Mouse (Mus musculus) 3T3-L1 (cell line): ENCODE data around the gene Depdc1b.

Experiments used
- DNase-seq: peaks from one replicate; pipeline ENCODE4 v3.0.0-alpha.2; 2015; ENCODE audit warnings: low read depth, low spot score

The Depdc1b gene

DNA sequence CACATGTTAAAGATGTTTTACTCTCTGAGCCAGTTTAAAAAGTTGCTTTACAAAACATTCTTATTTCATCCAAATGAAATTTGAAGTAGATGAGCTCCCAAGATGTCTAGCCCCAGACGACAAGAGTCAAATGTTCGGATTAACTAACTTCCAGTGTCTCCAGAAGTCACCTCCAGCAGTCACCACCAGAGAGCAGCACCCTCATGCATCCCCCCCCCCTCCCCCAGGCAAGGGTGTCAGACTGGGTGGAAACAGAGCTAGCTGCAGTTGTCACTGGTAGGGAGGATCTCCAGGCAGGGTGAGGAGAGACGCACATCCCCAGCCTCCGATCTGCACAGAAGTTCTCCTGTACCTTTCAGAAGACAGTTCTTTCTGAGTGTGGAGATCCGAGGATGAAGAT is 37.6 kb downstream of the Depdc1b start:
- no peak for DNase-seq

DNA sequence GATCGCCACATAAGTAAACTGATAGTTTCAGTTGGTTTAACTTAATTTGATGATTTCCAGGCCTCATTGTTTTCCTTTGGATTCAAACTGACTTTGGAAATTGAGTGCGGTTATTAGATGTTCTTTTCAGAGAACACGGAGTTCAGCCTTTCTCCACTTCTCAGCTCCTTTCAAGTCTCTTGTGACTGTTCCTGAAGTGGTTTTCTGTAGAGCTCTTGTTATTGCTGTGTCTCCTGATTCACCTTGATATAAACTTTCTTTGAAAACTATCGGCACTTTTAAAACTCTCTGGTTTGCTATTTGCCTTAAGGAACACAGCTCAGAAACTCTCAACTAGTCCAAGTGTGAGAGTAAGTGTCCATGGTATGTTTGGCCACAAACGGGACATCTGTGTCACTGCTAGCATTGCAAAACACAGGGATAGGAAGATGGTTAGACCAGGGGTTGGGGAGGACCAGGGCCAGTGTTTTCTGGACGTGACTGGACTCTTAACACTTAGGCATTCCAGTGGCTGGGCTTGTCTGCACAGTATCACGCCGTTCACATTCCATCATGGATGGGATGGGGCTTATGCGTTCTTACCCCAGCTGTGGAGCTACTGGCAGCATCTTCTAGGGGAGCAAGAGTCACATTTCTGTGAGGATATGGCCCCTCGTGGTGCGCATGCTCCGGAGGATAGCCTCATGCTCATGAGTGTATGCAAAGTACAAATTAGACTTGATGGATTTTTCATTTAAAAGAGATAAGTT is 38.8 kb downstream of the Depdc1b start:
- no peak for DNase-seq

DNA sequence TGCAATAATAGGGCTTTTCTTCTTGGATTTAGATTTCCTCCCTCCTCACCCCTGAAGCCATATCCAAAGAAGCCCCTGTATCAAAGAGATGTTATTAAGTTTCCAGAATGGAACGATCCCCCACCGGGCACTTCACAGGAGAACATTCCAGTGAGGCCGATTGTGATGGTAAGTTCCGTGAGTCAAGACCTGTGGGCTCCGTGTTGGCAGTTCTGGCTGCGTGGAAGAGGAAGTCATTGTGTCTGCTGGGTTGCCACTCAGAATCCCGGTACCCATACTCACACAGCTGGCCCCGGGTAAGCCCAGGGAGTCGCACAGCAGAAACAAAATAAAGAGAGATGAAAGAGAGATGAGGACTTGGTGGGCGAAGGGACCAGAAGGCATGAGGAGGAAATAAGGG is 41.2 kb downstream of the Depdc1b start:
- DNase-seq, result no peak

DNA sequence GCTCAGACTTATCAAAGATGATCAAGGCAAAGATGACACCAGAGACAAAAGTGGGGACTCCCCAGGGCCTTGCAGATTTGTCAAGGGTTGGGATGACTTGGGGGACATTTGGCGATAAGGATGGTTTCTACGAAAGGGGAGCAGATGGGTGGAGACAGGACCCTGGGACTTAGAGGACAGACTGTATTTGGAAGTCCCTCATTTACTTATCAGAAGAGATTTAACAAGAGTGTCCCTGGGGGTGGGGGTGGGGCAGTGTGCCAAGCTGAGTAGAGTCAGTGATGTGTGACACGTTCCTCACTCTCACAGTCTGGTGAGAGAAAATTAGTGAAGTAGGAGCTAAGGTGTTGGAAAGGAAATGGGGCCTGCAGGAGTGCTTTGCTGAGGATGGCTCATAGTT is 42.1 kb downstream of the Depdc1b start:
- no peak for DNase-seq

DNA sequence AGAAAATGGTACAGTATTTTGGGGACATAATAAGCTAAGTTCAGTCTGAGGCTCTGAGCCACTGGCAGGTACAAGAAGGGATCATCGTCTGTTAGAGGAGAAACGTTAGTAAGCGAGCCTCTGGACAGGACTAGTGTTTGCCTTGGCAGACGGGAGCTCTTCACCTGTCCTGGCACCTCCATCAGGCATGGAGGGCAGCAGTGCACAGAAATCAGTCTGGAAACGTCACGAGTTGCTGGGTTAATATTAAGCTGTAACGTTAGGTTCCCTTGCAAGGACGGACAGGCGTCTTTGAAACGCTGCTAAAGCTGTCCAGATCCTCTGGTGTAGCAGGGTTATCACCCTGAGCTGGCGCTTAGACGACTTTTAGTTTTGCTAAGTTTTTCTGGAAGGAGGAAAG is 51.4 kb downstream of the Depdc1b start:
- no peak for DNase-seq

DNA sequence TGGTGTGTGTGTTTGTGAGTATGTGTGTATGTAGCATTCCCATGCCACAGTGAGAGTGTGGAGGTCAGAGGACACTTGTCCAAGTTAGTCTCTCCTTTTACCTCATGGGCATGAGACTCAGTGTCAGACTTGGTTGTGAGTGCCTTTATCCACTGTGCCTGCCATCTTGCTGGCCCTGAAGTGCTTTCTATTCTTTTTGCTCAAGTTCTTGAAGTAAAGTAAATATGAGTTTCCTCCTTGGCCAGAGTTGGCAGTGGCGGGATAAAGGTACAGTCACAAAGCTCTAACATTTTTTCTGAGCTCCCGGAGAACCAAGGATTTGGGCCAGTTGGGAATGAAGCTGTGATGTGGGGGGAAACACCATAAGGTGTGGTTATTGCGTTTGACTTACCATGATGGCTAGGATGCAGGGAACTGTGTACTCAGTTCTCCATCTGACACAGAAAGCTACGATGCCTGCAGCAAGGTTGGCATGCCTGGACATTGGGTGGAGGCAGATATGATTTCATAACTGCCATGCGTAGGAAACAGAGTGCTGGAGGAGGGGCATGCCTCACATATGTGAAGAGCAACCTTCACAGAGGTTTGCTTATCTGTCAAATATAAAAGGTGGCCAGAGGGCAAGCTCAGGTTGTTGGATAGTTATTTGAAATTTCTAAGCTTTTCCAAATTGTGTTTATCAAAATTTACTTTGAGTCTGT is 54.3 kb downstream of the Depdc1b start:
- DNase-seq, result no peak

DNA sequence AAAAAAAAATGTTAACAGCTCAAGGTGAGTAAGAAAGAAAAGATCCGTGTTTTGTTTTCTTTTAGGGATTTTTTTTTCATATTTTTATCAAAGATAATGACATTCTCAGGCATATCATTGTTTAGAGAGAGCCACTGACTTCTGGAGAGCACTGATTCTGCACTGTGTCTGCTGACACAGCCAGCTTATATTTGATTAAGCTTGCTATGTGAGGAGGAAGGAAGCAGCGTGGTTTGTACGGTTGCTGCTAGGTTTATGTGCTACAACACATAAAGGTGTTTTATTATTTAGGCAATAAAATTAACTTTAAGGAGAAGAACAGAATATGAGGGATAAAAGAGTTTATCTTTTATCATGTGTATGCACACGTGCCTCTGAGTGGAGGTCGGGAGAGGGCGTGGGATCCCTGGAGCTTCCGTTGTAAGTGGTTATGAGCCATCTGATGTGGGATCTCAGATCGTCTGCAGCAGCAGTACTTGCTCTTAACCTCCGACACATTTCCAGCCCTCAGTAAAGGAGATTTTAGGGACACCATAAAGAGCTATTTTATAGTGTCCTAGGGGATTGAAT is 55.3 kb downstream of the Depdc1b start:
- DNase-seq, result no peak

DNA sequence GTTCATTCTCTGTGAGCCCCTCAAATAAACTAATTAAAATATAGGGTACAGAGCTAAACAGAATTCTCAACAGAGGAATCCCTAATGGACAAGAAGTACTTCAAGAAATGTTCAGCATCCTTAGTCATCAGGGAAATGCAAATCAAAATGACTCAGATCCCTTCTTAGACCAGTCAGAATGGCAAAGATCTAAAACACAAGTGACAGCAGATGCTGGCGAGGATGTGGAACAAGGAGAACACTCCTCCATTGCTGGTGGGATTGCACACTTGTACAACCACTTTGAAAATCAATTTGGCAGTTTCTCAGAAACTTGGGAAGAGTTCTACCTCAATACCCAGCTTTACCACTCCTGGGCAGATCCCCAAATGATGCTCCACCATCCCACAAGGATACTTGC is 57.1 kb downstream of the Depdc1b start:
- peak; percentile 21 for DNase-seq

DNA sequence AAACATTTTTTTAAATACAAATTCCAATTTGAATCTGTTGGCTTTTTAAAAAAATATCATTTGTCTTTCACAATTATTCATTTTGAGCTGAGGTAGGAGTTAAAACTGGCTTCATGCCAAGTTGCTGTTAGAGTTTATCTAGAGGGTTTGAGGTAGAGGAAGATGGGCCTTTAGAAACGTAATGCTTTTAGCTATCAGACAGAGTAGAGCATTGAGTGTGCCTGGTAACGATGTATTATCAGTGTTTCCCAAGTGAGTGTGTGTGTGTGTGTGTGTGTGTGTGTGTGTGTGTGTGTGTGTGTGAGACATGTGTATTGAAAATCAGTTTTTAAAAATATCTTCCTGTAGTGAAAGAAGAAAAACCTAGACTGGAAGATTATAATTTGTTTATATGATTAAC is 60.5 kb downstream of the Depdc1b start:
- DNase-seq, result no peak

DNA sequence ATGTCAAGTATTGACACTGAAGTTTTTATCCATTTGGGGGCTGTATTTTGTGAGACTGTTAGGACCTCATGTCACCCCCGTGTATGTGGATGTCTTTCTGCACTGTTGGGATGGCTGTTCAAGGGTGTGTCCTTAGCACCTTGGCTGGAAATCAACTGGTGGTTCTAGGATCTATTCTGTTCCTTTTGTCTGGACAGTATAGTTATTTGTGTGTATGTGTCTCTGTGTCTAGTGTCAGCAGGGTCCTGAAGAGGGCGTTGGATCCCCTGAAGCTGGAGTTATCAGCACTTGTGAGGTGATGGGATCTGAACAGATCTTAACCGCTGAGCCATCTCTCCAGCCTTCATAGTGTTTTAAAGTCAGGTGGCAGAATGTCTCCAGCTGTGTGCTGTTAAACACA is 65.0 kb downstream of the Depdc1b start:
- DNase-seq, result no peak

DNA sequence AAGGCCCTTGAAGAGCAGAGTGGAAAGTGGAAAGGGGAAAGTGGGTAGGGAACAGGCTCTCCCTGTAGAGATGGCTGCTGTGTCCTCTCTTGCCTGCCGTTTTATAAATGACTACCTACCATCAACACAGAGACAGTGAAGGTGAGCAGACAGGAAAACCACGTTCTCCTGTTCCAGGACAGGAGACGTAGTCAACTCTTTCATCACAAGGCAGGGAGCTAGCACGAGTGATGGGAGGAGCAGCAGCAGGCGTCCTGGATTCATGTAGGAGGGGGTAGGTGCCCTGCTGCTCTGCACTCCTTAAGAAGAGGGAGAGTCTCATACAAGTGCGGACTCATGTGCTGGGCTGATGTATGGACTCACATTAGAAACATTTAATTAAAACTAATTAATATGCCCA is 66.9 kb downstream of the Depdc1b start:
- no peak for DNase-seq

DNA sequence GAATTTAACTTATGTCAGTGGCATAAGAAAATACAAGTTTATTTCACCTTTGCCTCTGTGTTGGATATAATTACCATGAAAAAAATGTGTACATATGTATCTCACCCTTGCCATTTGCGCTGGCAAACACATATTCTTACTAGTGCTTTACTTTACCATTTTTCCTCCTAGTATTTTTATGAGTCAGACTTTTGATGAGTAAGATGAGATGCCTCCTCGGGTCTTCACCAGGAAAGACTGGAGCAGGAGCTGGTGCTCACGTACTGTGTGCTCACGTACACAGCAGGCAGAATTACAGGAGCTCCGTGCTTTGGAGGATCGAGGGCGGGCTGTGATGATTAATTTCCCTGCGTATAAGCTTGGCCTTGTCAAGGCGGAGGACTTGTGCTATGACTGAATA is 69.9 kb downstream of the Depdc1b start:
- peak; percentile 15 for DNase-seq

DNA sequence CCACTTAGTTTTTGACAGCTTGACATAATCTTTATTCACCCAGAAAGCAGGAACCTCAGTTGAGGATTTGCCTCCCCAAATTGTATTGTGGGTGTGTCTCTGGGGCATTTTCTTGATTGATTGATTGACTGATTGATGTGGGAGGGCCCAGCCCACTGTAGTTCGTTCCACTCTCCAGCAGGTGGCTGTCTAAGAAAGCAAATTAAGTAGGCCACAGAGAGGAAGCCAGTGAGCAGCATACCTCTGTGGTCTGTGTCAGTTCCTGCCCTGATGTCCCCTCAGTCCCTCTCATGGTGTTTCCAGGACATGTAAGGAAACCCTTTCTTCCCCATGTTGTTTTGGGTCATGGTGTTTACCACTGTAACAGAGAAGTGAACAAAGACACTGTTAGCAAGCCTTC is 74.4 kb downstream of the Depdc1b start:
- peak; percentile 59 for DNase-seq

DNA sequence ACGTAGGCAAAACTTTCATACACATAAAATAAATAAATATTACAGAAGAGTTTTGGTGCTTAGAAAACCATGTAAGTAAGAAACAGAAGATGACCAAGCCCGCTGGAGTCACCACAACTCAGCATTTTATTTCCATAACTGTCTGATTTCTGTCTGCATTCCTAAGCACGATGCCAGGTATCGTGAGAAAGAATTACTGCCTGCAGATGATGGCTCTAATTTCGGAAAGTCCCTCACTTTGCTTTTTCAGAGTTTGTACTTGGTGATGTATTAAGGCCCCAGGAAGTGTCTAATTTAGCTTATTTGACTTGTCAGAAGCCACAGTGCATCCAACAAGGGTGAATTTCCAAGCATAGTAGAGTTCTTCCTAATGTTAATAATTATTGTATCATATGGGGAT is 87.1 kb downstream of the Depdc1b start:
- DNase-seq, result peak; percentile 6

DNA sequence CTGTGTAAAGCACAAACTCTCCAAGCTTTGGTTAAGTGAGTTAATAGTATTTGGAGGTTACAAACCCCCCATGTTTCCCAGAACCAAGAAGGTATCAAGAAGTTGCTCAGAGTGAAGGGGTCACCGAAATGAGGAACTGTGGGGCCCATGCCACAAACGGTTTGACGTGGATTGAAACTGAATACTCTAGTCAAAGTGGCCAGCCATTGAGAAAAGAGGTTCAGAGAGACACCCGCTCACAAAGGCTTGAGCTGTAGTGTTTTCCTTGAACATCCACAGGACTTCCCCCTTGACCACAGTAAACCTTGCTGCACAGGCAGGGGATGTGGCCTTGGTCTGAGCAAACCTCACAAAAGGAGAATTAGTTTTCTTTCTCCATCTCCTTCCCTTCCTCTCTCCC is 88.2 kb downstream of the Depdc1b start:
- DNase-seq, result no peak

DNA sequence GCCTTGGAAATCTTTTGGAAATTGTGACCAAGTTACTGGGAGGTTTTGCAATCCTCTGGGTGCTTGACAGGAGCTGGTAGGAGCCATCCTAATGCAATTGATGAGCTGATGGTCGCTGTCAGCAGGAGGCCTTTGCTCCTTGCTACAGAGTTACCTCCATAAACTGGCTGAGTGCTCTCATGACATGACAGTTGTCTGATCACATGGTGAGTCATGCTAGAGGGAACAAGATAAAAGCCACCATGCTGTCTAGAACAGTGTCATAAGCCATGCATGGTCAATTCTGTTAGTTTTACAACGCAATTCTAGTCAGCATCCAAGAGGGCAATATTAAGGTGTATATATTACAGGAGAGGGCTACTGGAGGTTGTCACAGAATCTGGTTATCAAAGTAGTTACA is 99.3 kb downstream of the Depdc1b start:
- DNase-seq, result no peak

DNA sequence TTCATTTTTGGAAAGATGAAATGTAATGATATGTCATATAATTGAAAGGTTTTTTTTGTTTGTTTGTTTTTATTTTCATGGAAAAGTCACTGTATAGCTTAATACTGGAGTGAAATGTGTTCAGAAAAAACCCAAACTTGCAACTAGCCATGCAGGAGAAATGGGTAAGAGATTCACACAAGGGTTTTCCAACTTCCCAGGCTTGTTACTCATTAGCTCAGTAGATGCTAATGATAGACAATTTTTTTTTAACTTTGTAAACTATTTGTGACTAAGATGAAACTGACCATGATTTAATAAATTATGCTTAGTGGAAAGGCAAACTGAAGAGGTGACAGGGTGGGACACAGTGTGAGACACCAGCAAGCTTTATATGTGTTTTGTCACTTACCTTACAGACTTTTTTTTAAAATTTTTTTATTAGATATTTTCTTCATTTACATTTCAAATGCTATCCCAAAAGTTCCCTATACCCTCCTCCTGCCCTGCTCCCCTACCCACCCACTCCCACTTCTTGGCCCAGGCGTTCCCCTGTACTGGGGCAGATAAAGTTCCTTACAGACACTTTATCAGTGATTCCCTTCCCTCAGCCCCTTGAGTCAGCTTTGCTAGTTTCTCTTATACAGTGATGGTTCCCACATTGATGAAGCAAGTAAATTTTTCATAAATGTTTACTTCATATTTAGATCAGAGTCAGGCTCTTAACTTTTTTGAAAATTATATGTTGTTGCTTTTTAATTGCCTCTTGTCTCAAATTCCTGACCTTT is 102.8 kb downstream of the Depdc1b start:
- no peak for DNase-seq

DNA sequence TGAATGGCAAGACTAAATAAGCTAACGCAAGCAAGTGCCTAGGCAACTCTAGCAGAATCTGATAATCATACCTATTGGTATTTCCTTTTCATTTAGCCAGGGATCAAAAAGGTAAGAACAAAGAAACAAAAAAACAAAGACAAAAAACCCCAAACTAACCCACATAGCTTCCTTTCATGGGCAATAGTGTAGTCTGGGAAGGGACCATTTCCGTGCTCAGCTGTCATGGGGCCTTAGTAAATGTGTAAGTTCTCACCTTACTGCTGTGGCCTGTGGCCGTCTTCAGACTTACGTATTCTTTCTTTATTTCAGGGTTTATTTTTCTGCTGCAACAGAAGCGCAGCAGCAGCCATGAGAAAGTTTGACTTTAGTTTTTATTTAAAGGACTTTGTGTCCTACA is 110.2 kb downstream of the Depdc1b start:
- no peak for DNase-seq

DNA sequence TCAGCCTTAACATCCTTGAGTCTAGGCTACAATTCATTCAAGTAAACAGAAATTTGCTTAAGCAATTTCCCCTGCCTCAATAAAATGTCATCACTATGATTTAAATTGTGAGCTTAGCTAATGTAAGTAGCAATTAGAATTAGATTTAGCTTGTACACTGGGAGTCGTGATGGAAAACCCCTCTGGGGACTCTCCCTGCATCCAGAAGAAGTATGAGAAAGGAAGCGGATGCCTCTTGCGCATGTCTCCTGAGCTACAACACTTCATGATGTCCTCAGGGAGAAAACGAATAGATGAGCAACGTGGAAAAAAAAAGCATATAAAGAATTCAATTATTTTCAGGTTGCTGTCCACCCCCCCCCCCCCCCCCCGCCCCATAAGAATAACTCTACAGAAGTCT is 112.7 kb downstream of the Depdc1b start:
- DNase-seq, result no peak

DNA sequence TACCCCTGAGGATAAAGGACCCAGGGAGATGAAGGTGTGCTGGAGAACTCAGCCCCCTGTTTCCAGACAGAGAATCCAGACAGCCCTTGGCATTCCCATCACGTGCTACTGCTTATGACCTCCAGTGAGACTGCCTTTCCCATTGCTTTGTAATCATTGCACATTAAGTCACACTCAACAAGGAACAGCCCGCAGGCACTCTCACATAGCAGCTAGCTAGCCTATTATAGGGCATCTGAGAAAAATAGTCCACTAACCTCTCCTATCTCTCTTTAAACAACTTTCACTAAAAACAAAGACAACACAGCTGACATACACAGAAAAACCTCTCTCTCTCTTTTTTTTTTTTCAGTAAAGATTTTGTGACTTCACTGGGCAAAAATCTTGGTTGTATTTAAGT is 113.5 kb downstream of the Depdc1b start:
- DNase-seq, result no peak

DNA sequence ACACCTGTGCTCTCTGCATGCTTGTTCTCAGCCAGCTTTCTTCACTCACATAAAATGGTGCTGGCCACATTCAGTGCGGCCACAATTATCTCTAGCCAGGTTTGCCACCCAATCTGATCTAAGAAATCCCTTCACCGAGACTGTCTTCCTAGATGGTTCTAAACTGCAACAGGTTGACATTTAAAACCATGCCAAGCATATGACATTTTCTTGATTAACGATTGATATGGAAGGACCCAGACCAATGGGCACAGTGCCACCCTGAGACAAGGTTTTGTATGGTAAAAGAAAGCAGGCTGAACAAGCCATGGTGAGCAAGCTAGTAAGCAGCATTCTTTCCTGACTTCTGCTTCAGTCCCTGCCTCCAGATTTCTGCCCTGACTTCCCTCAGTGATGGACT is 115.6 kb downstream of the Depdc1b start:
- DNase-seq, result no peak

DNA sequence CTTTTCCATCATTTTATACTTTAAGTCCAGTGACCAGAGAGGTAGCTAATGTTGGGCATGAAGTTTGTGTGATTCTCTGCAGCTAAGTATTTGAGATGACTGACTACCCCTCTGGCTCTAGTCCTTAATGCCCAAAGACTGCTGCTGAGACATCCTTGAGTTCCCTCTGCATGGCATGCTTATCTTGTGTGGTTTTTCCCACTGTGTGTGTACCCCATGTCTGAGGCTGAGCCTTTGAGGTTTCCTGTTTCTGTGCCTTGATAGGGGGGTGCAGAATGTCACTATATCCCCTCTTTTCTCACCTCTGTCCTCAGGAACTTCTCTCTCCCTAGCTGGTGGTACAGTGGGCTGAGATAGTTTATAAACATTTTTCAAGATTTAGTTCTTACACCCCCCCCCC is 119.6 kb downstream of the Depdc1b start:
- DNase-seq, result no peak
